32 mouse cellular contexts compared by ENCODE assay signal in the genomic region with DNA sequence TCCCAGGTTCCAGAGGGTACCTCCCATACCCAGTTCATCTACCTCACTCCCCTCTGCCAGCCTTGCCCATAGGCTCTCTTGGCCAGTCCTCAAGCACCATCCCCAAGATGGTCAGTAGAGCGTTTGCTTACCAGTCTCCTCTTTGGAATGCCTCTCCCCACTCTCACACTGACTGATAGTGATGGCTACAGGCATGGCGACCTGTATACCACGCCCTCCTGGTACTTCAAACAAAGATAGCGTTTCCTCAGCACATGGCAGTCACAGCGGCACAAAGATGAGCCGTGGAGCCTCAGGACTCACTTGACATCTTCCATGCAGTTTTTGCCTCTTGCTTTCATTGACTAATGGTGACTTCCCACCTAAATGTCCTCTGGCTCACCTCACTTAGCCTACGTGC. TPM values are rescaled to one million over a fixed set of nuclear protein-coding genes. Genes with fewer than 3 reads are reported as not detected.
"Had no signal": no experiment of that assay in that cellular context is flagged by ENCODE, and none has a peak within 500 bp of the region (broad histone marks: within the 10 kb centered on the region; RNA-seq: fewer than 3 reads in every experiment).

No protein-coding gene starts in this region.

- H3K27me3 ChIP-seq: intestine, embryonic 15.5 days; lung, embryonic 15.5 days; megakaryocyte, embryonic 14.5 days had no signal

- ATAC-seq: intestine, embryonic 15.5 days had no signal

- H3K9me3 ChIP-seq: intestine, embryonic 15.5 days; lung, embryonic 15.5 days; megakaryocyte, embryonic 14.5 days had no signal

- H3K27ac ChIP-seq: intestine, embryonic 15.5 days; kidney, postnatal 0 days; layer of hippocampus, adult 2 months; lung, embryonic 15.5 days had no signal

- H3K4me2 ChIP-seq: intestine, embryonic 15.5 days; lung, embryonic 15.5 days; midbrain, embryonic 11.5 days had no signal

- H3K9ac ChIP-seq: intestine, embryonic 15.5 days; lung, embryonic 15.5 days had no signal

- H3K4me1 ChIP-seq: intestine, embryonic 15.5 days; lung, embryonic 15.5 days had no signal

- H3K4me3 ChIP-seq: intestine, embryonic 15.5 days; layer of hippocampus, adult 2 months; lung, embryonic 15.5 days; megakaryocyte, embryonic 14.5 days had no signal

- DNase-seq: kidney, adult 11 months; kidney, adult 8-10 months; kidney, postnatal 25 days; layer of hippocampus, adult 9-11 months; lung, adult 18-20 months; lung, postnatal 10 days; lung, postnatal 36 days; midbrain, embryonic 14.5 days; right cerebral cortex, adult 18-20 months; right cerebral cortex, postnatal 14 days; right cerebral cortex, postnatal 4 days; thymus, adult 2 months; thymus, postnatal 14 days; thymus, postnatal 4 days had no signal

RNA-seq across cellular contexts. Expression of a gene that starts 48.6 kb away (rescaled TPM):
- total RNA-seq: layer of hippocampus, adult 2 months; layer of hippocampus, postnatal 25 days; left cerebral cortex, adult 18-20 months; left cerebral cortex, postnatal 10 days; left cerebral cortex, postnatal 36 days; midbrain, postnatal 0 days had no signal
- polyA plus RNA-seq: intestine, embryonic 15.5 days; kidney, postnatal 0 days; large intestine, adult 2 months; limb, embryonic 11.5 days; limb, embryonic 14.5 days; lung, embryonic 15.5 days; midbrain, embryonic 11.5 days; midbrain, embryonic 14.5 days; midbrain, postnatal 0 days; neural tube, embryonic 11.5 days; neural tube, embryonic 14.5 days; stomach, embryonic 14.5 days; testis, adult 2 months had no signal
